Mouse (Mus musculus) heart, adult 2 months (tissue): ENCODE measurements around the gene A4gnt. TPM values are rescaled to one million over a fixed set of nuclear protein-coding genes. Genes with fewer than 3 reads are reported as not detected.

ENCODE experiments used
- DNase-seq, 2 experiments: peaks; one replicate each; pipeline ENCODE4 v3.0.0; 2021
- H3K27ac ChIP-seq: fragments of 200-600 bp; 2 replicates; pipeline ENCODE4 v1.8.1; 2022
- H3K27me3 ChIP-seq: fragments of 200-500 bp; 2 replicates; pipeline ENCODE4 v1.6.1; 2012; ENCODE audit warnings: mild to moderate bottlenecking, low read length, inconsistent platforms, mixed read lengths; ENCODE audit not compliant: control insufficient read depth, insufficient read depth
- H3K36me3 ChIP-seq: fragments of 200-500 bp; 2 replicates; pipeline ENCODE4 v1.6.1; 2012; ENCODE audit warnings: low read length, inconsistent platforms; ENCODE audit not compliant: control insufficient read depth, insufficient read depth
- H3K4me1 ChIP-seq: fragments of 200-500 bp; 2 replicates; pipeline ENCODE4 v1.6.1; 2011; ENCODE audit warnings: low read length; ENCODE audit not compliant: control insufficient read depth, insufficient read depth
- H3K4me3 ChIP-seq: fragments of 200-600 bp; 2 replicates; pipeline ENCODE4 v1.8.1; 2022
- H3K79me2 ChIP-seq: fragments of 200-500 bp; replicated peaks from 2 replicates; pipeline ENCODE4 v1.6.1; 2012; ENCODE audit warnings: mild to moderate bottlenecking, inconsistent platforms, low read length, moderate library complexity, mixed read lengths; ENCODE audit not compliant: control insufficient read depth, insufficient read depth
- H3K9ac ChIP-seq: fragments of 200-500 bp; 2 replicates; pipeline ENCODE4 v1.6.1; 2012; ENCODE audit warnings: low read depth, mild to moderate bottlenecking, control low read depth, inconsistent platforms, low read length, mixed read lengths
- CTCF ChIP-seq: fragments of 200-600 bp; IDR thresholded peaks from 2 replicates; pipeline ENCODE4 v1.8.1; 2022; ENCODE audit warnings: antibody characterized with exemption, mild to moderate bottlenecking, moderate library complexity
- EP300 ChIP-seq: fragments of 200-500 bp; IDR thresholded peaks from 2 replicates; pipeline ENCODE4 v1.6.1; 2011; ENCODE audit warnings: low read depth, low read length, control low read depth; ENCODE audit not compliant: insufficient read depth
- POLR2A ChIP-seq: fragments of 200-500 bp; IDR thresholded peaks from 2 replicates; pipeline ENCODE4 v1.6.1; 2011; ENCODE audit warnings: mild to moderate bottlenecking, low read depth, low read length, control low read depth; ENCODE audit not compliant: insufficient read depth
- WGBS: fragments of 180-500 bp; shearing (Covaris S2); methylation state at CpG from one replicate; pipeline ENCODE4 v1.1.7; 2018; 5-methylcytosine and 5-hydroxymethylcytosine counted together
- intact Hi-C: fragments of 180-260 bp; cut with DNase I; formaldehyde crosslinking; loops from one replicate; pipeline ENCODE4 v1.15.1; 2025
- polyA plus RNA-seq: library from polyadenylated mRNA; depleted of rRNA; stranded (reverse); fragments of >200 nt; gene quantifications from 2 replicates; pipeline ENCODE4 v1.2.3, GENCODE M21; 2012
- total RNA-seq, 2 experiments: library from RNA; stranded (reverse); gene quantifications; 2 replicates each; pipeline ENCODE4 v1.2.3; 2021

Gene A4gnt
- total and polyA plus RNA-seq, 3 experiments = not detected

GRCm38 (mm10) chr9:99620196-99620595 lies 7.9 kb downstream of the A4gnt start:
- Histone ChIP-seq H3K4me3 (no peak overlapping the region), H3K27ac (no peak overlapping the region), H3K79me2 (no peaks in the 10 kb centered on the region), H3K36me3 (no peaks in the 10 kb centered on the region), H3K9ac (no peak overlapping the region), H3K4me1 (no peaks in the 10 kb centered on the region), H3K27me3 (no peaks in the 10 kb centered on the region)
- no peak for TF ChIP-seq EP300
- no peak for TF ChIP-seq CTCF
- 75% methylated on average over 11 of the region's 11 CpGs for WGBS
- no peak for DNase-seq
- intact Hi-C loops = no loop called here

GRCm38 (mm10) chr9:99622034-99622433 lies 9.7 kb downstream of the A4gnt start:
- Histone ChIP-seq H3K9ac (no peak overlapping the region), H3K4me3 (no peak overlapping the region), H3K36me3 (no peaks in the 10 kb centered on the region), H3K4me1 (no peaks in the 10 kb centered on the region), H3K27me3 (no peaks in the 10 kb centered on the region), H3K79me2 (no peaks in the 10 kb centered on the region), H3K27ac (no peak overlapping the region)
- intact Hi-C loops = no loop called here
- no peak for DNase-seq
- TF ChIP-seq POLR2A = no peak
- no peak for TF ChIP-seq EP300
- no peak for TF ChIP-seq CTCF
- 75% methylated on average over 1 of the region's 1 CpGs for WGBS

- H3K27ac ChIP-seq = no peak overlapping the region
- WGBS = 62% methylated on average over 2 of the region's 2 CpGs
- no peak for DNase-seq
- intact Hi-C loops = no loop called here
- no peak overlapping the region for H3K9ac ChIP-seq
- H3K79me2 ChIP-seq = no peaks in the 10 kb centered on the region
- H3K36me3 ChIP-seq = no peaks in the 10 kb centered on the region
- H3K4me3 ChIP-seq = no peak overlapping the region
- no peaks in the 10 kb centered on the region for H3K4me1 ChIP-seq
- TF ChIP-seq EP300 (no peak), CTCF (no peak), POLR2A (no peak)
- no peaks in the 10 kb centered on the region for H3K27me3 ChIP-seq
Observed at GRCm38 (mm10) chr9:99622966-99623365, 10.7 kb downstream of the A4gnt start.

- no peak for DNase-seq
- Histone ChIP-seq H3K4me3 (no peak overlapping the region), H3K27ac (no peak overlapping the region), H3K4me1 (no peaks in the 10 kb centered on the region), H3K27me3 (no peaks in the 10 kb centered on the region), H3K36me3 (no peaks in the 10 kb centered on the region), H3K9ac (no peak overlapping the region), H3K79me2 (no peaks in the 10 kb centered on the region)
- intact Hi-C loops = no loop called here
- WGBS = 61% methylated on average over 6 of the region's 6 CpGs
- TF ChIP-seq EP300 = no peak
- TF ChIP-seq POLR2A = no peak
- no peak for TF ChIP-seq CTCF
Observed at GRCm38 (mm10) chr9:99624117-99624516, 11.8 kb downstream of the A4gnt start.

- Histone ChIP-seq H3K27me3 (no peaks in the 10 kb centered on the region), H3K27ac (peak overlapping the region; percentile 80; the same call in 1 of the 2 replicates), H3K4me3 (no peak overlapping the region), H3K9ac (no peak overlapping the region), H3K36me3 (no peaks in the 10 kb centered on the region), H3K79me2 (no peaks in the 10 kb centered on the region), H3K4me1 (0 out of 2 replicates have a peak, but pooled peaks cover 1% of the 10 kb centered on the region)
- TF ChIP-seq POLR2A (no peak), EP300 (no peak)
- DNase-seq = no peak
- intact Hi-C loops = no loop called here
- WGBS = 70% methylated on average over 4 of the region's 4 CpGs
Observed at GRCm38 (mm10) chr9:99628581-99628980, 16.3 kb downstream of the A4gnt start.

- Histone ChIP-seq H3K4me3 (peak within 1 kb of the TSS; percentile 60), H3K4me1 (0 out of 2 replicates have a peak, but pooled peaks cover 1% of the 10 kb centered on the region), H3K36me3 (no peaks in the 10 kb centered on the region), H3K79me2 (no peaks in the 10 kb centered on the region), H3K27me3 (no peaks in the 10 kb centered on the region), H3K9ac (peak within 1 kb of the TSS; percentile 29), H3K27ac (peak within 1 kb of the TSS; percentile 80)
- WGBS = 1% methylated on average over 44 of the region's 44 CpGs
- TF ChIP-seq POLR2A = no peak
- TF ChIP-seq CTCF = no peak
- no peak for TF ChIP-seq EP300
- DNase-seq = peak; percentile 69 to 72
- intact Hi-C loops = no loop called here
Observed at GRCm38 (mm10) chr9:99629281-99630011, 17.1 kb downstream of the A4gnt start, which contains the start of gene Dzip1l. Dzip1l (plus strand) TSS chr9:99629496.
